Mouse (Mus musculus): ENCODE measurements around the gene Phospho2.
"Not testable (repeated sequence)": the region's sequence is repeated elsewhere in the genome, so short reads cannot be mapped to it uniquely, and the experiment has no call there.

The Phospho2 gene

DNA sequence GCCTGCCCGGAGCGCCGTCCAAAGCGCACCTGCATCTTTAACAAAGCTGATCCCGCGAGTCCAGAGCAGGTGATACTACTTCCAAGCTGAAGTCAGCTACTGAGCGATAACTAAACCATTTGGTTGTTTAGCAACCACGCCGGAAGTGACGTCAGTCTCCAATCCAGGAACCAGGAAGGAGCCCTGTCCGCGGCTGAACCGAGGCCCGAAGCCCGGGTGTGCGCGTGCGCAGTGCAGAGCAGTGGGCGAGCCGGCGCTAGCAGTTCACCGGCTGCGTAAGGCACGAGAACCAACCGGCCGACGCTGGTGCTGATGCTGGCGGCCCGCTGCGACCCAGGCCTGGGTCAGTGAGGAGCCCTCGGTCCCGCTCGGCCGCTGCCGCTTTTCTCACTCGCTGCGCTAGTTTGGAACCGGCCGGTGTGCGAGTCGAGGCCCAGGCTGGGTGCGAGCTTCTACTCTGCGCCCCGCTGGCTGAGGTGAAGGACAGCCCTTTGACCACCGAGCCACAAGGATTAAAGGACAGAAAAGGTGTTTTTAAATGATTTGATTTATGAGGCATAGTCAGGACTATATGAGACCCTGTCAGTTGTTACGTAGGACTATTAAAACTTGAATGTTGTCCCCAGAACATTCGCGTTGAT is at the start of gene Phospho2, which contains the start of gene Ccdc173:
Phospho2 (plus strand) TSS at position 195 of the 641 bp plus-strand sequence.
Ccdc173 (minus strand) TSS at position 147 of the 641 bp plus-strand sequence.
- DNase-seq (ENCODE audit: low spot score in 2 of 2): peak; percentile 96 to 98

DNA sequence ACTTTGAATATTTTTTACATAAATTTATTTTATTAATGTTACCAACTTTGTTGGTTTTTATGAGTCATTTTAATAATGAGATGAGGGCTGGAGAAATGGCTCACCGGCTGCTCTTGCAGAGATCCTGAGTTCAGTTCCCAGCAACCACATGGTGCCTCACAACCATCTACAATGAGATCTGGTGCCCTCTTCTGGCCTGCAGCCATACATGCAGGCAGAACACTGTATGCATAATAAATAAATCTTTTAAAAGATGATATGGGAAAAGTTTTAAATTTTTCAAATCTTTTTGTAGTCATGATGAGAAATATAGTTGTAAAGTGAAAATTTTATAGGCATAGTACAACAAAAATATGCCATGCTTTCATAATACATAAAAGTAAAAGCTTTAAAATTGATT is 44.3 kb upstream of the Phospho2 start:
- no peak for DNase-seq (ENCODE audit: low spot score in 2 of 2)

DNA sequence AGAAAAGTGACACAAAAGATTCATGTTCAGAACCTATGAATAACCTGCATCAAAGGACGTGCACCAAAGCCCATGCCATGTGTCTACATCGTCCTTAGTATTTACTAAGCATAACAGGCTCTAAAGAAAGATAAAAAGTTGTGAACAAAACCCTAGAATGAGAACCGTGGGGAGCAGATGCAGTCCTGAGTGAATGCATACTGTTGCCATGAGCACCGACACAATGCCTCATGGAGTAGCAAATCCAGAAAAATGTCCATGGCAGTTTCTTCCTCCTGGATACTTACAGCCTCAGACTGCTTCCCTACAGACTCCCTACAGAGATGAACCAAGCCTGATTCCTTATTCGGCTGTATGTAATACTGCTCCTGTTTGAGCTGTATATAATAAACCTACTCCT is 28.4 kb upstream of the Phospho2 start:
- no peak for DNase-seq (ENCODE audit: low spot score in 2 of 2)

DNA sequence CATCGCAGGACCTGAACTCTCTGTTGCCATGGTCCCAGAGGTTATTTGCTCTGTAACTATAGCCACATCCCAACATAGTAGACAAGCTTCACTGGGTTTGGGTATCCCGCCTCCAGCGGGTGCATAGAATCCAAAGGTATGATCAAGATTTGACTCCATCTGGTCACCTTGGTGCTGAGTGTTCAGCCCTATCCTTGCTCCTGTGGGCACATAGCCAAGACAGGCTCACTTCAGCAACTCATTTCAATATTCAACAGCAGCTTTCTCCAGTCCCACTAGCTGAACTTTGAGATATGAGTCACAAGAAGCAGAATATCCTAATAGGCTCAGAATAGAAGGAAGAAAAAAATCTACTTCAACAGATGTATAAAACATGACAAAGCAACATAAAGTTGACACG is 26.1 kb upstream of the Phospho2 start:
- no peak for DNase-seq (ENCODE audit: low spot score in 2 of 2)

DNA sequence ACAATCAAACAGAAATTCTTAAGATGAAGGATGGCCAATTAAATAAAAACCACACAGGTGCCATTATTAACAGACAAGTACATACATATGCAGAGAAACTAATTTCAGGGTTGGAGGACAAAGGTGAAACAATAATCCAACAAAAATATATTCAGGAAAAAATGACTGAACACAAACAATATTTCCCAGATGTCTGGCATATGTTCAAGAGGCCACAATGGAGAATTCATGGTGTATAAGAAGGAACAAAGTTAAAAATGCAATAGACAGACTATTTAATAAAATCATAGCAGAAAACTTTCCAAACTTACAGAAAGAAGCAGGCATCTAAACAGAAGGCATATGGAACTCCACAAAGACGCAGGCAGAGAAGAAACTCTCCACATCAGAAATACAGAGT is 24.7 kb upstream of the Phospho2 start:
- DNase-seq (ENCODE audit: low spot score in 2 of 2): no peak

DNA sequence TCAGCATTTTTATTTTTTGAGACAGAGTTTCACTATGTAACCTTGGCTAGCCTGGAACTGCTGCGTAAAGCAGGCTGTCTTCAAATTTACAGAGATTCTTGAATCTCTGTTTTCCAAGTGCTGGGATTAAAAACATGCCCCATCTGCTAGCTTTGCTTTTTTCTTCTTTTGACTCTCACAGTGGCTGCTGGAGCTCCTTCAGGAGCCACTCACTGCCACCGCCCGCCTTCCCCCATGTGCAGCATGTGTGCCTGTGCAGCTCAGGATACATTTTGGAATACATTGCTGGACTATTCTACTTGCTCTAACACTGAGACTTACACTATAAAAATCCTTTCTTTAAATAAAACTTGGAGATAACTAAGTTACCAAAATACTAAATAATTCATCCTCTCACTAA is 16.1 kb upstream of the Phospho2 start:
- DNase-seq (ENCODE audit: low spot score in 2 of 2): peak; percentile 21 to 49

DNA sequence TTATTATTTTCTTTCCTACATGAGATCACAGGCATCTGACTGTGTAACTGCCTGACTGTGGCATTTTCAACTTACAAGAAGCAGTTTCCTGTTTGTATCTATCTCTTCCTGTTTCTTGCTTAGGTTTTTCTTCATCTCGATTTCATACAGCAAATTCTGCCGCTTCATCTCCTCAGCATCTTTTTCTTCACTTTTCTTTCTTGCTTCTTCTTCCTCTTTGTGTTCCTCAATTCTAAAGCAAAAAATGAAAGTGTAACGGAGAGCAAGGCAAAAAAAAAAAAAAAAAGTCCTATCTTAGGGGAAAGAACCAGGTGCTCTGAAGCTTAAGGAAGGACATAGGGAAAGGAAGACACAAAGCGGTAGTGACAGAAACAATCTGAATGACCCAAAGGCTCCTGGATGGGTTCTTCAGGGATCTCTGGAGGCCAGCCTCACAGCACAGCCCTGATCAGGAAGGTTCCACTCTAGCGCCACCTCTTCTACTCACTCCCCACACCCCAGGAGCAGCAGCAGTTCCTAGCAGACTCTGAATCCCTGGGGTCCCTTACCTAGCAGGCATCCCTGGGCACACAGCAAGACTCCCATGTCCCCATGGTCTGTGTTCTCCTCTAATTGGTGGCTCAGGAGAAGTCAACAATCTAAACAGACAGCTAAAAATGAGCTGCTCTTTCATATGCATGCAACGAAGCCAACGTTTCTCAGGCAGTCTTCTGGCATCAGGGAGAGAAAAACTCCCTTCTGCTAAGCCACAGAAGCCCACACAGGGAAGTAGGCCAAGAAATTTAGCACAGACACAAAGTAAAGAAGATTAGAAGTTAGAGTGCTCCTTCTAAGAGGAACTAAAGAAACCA is 11.2 kb upstream of the Phospho2 start:
- DNase-seq (ENCODE audit: low spot score in 2 of 2): no peak

DNA sequence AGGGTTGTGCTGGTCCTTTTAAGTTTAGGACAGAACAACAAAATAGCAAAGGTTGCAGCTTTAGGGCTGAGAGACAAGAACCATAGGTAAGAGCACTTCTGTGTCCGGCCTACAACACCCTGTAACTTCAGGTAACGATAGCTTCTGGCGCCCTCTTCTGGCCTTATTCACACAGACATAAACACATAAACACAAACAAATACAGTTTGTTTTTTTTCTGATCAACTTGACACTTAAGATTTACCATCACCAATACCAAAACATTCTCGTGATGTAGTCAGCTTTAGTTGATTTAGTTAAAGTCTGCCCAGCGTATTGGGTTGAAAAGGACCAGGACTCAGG is 10.6 kb upstream of the Phospho2 start:
- DNase-seq (ENCODE audit: low spot score in 2 of 2): no peak

DNA sequence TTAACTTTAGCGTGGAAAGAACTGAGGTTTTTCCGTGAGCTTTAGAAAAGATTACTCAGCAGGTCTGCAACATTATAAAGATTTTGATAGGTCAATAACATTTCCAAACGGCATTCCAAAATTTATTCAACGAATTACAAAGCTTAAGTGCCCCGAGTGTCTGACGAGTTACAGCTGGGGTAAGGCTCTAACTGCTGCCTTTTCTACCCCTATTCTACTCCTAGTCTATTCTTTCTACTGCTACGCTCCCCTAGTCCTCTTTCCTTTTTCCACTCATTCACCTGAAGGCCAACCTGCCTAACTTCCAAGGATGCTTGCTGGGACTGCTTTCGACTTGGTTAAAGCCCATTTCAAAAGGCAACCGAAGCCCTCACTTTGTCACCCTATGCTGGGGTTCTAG is 449 bp upstream of the Phospho2 start:
- no peak for DNase-seq (ENCODE audit: low spot score in 2 of 2)

DNA sequence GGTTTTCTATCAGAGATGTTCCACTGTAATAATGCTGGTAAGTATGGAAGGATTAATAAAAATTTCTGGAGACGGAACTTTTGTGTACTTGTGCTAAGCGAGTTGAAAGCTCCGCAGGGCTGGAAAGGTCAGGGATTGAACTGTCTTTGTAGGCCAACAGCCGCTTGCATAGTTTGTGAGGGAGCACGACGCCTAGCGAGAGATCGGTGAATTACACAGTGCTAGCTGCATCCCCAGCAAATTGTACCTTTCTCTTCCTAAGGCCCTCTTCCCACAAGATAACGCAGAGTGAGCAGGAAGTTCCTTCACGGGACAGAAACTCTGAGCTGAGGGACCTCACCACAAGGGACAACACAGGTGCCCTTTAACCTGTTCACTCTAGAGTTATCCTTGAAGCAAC is 862 bp downstream of the Phospho2 start:
- peak; percentile 32 to 75 for DNase-seq (ENCODE audit: low spot score in 2 of 2)

DNA sequence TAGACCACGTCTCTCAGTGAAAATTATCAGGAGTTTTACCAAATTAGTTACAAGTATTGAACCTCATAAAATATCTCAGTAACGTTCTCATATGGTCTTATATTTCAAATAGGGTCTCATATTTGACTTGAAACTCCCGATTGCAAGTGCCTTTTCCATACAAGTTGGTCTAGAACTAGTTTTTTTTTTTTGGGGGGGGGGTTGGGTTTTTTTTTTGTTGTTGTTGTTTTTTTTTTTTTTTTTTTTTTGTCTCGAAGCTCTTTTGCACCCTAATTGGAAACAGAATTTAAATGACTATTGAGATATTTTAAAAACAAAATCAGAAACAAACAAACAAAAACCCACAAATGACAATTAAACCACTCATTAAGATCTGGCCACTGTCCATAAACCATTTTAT is 1.3 kb downstream of the Phospho2 start:
- no peak for DNase-seq (ENCODE audit: low spot score in 2 of 2)

DNA sequence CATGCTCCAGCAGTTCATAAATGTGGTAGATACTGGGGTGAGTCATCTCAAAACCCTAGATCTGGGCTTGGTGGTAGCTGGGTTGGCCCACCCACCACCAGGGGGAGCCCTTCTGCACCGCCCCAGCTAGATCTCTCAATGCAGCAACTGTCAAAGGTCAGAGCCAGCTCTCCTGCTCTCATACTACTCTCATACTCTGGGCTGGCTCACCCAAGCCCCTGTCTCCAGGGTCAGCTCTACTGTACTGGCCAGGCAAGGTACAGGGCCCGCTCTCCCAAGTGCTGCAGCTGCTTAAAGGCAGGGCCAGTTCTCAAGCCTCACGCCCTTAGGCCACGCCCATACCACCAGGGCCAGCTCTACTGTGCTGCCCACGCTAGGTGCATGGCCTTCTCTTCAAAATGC is 13.5 kb downstream of the Phospho2 start:
- peak in 1 of 2 experiments; percentile 39 for DNase-seq (ENCODE audit: low spot score in 2 of 2)

DNA sequence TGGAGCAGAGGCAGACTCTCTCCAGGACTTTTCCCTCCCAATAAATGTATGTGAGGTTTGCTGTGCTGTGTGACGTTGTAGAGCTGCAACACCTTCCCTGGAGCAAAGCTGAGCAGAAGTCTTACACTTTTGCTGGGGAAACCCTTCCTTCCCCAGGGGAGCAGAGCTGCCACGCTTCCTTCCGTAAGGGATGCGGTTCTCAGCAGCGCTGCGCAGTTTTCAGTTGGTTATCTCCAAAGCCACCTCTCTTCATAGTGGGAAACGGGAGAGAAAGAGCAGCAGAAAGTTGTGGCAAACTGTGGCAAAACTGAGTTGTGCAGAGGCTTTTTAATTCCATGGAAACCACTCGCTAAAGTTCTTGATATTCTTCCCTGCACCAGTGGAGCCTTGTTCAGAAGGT is 14.3 kb downstream of the Phospho2 start:
- DNase-seq (ENCODE audit: low spot score in 2 of 2): no peak

DNA sequence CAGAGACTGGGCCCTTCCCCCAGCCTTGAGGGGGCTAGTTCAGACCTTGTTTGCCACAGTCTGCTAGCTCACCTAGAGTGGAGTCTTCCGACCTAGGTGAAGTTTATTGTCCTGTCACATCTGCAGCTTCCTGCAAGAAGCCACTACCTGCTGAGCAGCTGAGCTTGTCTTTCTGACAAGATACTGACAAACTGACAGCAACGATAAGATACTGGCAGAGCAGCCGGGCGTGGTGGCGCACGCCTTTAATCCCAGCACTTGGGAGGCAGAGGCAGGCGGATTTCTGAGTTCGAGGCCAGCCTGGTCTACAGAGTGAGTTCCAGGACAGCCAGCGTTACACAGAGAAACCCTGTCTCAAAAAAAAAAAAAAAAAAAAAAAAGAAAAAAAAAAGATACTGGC is 15.2 kb downstream of the Phospho2 start:
- DNase-seq (ENCODE audit: low spot score in 2 of 2): not testable (repeated sequence)

DNA sequence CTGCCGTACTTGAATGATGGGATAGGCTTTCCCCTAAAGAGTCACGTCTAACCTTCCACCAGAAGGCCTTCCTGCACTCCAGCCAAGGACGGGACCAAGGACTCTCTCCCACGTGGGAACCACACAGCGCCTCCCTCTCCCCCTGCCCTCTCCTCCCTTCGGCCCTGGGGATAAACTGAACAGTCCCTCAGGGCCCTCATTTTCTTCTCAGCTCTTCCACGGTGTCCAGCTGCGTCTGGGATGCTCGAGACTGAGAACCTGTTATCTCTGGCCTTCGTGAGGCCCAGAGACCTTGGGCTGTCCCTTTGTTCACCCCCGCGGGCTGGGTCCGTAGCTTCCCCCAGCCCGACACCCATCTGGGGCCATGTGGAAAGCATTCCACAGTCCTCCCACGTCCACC is 20.7 kb downstream of the Phospho2 start:
- no peak for DNase-seq (ENCODE audit: low spot score in 2 of 2)

DNA sequence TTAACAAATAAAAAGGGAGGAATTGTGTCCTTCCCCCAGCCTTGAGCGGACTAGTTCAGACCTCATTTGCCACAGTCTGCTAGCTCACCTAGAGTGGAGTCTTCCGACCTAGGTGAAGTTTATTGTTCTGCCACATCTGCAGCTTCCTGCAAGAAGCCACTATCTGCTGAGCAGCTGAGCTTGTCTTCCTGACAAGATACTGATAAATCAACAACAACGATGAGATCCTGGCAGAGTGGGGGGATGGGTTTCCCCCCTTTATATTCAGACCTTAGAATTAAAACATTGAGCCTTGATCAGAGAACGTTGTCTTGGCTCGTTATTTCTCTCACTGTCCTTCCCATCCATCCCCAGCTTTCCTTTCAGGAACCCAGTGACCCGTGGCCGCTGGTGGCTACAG is 21.9 kb downstream of the Phospho2 start:
- DNase-seq (ENCODE audit: low spot score in 2 of 2): not testable (repeated sequence)

DNA sequence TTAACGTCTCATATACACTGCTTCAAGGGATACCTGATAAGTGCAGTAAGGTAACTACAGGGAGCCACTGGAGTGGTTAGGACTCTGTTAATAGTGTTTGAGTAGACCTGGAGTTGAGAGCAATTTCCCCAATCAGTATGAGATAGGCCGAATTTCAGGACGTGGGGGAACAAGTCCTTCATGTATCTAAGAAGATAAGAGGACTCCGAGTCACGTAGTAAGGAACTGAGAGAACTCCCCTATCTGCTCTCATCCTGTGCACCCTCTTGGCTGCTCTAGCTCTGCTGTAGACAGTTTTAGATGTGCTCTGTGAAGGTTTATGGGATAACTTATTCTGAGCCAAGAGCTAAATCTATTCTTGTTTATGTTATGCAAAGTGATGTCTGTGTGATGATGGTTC is 27.2 kb downstream of the Phospho2 start:
- DNase-seq (ENCODE audit: low spot score in 2 of 2): no peak

DNA sequence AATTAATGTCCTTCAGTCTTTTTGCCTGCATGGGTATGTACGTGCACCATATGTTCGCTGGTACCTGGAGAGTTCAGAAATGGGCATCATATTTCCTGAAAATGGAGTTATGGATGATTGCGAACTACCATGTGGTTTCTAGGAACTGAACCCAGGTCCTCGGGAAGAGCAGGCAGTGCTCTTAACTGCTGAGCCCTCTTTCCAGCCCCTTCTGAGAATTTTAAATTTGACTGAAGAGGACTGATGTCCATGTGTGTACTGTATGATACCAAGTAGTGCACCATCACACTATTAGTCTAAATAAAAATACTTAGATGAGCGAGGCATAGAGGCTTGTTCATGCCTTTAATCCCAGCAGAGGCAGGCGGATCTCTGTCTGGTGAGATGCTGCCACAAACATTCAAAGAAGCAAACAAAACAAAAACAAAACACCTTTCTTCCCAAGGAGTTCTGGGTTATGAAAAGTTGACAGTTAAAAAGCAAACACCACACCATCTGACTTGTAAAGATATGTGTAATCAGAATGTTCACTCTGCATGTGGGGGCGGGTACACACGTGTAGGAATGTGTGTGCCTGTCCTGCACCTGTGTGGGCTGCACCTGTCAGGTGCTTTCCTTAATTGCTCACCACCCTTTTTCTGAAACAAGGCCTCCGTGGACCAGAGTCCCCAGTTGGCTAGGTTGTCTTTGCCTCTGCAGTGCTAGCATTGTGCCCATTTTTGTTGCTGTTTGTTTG is 29.1 kb downstream of the Phospho2 start:
- no peak for DNase-seq (ENCODE audit: low spot score in 2 of 2)

DNA sequence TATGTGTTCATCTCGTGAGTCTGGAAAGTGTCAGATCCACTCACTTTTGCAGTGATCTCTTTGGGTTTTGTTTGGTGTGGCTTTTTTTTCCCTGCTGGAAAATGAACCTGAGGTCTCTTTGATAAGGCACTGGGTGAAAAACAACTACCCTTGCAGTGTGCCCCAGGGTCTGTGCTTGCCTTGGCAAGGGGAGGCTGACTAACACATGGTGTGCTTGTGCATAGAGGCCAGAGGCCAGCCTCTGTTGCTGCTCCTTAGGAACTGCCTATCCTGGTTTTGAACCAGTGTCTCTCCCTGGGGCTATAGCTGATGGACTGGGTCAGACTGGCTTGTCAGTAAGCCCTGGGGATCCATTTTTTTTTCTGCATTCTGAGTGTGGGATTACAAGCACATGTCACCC is 30.8 kb downstream of the Phospho2 start:
- no peak for DNase-seq (ENCODE audit: low spot score in 2 of 2)

DNA sequence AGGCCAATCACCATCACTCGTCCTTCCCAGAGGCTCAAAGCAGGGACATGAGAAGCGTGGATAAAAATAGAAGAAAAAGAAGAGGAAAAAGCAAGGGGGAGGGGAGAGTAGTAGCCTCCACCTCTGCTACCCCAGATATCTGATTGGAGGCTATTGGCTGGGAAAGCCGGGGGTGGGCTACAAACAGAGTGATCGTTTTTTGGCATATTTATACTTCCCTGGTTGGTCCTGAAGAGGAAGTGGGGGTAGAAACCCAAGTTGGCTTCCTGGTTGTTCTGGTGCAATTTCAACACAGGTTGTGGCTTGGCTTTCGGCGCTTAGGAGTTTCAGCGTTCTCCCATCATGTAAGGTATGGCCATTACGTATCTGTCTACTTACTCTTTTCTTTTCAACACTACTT is 32.3 kb downstream of the Phospho2 start, which contains the start of gene Klhl23:
Klhl23 (plus strand) TSS at position 234 of the 400 bp plus-strand sequence.
- no peak for DNase-seq (ENCODE audit: low spot score in 2 of 2)

DNA sequence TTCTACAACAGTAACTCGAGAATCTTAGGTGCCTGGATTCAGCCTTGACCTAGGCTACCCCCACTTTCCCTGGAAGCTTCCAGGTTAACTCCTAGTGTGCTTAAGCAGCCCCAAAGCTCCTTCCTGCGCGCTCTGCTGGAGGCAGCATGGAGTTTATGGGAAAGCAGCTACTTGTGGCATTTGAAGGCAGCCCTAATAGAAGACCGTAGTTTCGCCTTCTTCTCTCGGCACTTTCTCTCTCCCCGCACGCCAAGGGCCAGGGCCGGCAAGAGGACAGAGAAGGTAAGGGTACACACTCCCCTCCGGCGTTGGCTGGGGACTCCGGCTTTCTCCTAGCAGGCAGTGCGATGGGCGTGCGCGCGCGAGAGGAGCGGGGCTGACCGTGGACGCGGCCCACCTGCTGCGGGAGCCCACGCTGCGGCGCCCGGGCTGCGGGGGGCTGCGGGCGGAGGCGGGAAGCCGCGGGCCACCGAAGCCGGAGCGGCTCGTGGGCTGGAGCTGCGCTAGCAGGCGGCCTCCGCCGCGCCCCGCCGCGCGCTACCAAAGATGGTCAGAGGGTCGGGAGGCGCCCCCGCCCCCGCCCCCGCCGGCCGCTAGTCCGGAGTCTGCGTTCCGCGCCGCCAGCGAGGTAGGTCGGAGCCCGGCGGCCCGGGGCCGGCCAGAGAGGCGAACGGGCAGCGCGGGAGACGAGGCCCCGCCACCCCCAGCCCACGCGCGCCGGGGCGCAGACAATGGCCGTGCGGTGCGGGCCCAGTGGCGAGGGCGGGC is 33.1 kb downstream of the Phospho2 start:
- peak in 1 of 2 experiments; percentile 53 for DNase-seq (ENCODE audit: low spot score in 2 of 2)
